Mouse (Mus musculus) heart, adult 8-10 months (tissue): ENCODE results near the gene Cipc. TPM values are rescaled to one million over a fixed set of nuclear protein-coding genes. Genes with fewer than 3 reads are reported as not detected.

Source experiments
- DNase-seq: peaks from one replicate; pipeline ENCODE4 v3.0.0; 2022; ENCODE audit warnings: low spot score
- total RNA-seq, 4 experiments: library from RNA; stranded (reverse); gene quantifications; 2 replicates each; pipeline ENCODE4 v1.2.4; 2022

Cipc gene
- 10 to 100 TPM; 42.4 to 53.8 (median 48.3) TPM for total RNA-seq

DNA sequence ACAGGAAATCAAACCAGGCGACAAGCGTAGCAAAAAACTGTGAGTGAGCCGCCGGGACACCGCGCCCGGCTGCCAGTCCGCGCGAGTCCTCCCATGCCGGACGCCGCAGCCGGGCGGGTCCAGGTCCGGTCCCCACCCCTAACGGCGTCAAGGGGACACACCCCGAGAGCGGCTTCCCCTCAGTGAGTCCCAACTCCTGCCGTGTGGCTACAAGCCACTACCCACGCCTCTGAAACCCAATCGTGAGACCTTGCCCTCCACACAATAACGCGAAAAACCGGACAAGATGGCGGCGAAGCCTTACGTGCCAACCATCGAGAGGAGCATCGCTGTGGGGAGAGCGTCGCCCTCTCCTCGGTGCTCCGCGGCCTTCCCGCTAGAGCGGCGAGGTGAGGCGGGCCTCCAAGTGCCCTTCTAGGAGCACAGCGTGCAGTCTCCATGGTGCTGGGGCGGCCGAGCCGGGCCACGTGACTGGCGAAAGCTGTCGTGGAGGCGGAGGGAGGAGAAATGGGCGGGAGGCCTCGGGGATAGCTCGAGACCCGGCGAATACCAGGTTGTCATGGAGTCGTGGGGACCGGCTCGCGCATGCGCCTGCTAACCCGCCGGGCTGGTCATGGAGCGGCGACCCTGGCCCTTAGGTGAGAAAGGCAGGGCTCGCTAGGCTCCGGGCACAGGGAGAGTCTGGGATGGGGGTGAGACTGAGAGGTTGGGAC lies at the start of gene Cipc:
TSS of gene Cipc (plus strand) at position 182 of the 713 bp plus-strand sequence.
- peak; percentile 98 for DNase-seq

DNA sequence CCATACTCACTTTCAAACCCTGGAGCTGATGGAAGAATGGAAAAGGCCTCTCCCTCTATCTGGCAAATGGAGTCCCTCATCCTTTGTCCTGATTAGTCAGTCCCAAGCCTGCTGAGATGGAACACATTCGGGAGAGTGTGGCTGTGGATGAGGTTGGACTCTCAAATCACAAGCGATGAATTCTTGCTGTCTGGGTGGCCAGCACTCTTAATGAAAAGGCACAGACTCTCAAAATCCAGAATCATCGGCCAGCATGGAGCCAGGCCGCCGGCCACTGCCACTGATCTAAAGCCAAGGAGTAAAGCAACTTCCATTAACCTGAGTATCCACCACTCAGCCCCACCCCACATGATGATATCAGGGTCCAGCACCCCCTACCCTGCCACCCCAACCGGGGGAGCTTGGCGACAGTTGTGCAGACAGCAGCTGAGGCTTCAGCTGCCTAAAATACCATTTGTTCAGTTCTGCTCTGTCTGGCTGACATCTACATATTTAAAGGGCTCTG lies 49.0 kb upstream of the Cipc start:
- no peak for DNase-seq

DNA sequence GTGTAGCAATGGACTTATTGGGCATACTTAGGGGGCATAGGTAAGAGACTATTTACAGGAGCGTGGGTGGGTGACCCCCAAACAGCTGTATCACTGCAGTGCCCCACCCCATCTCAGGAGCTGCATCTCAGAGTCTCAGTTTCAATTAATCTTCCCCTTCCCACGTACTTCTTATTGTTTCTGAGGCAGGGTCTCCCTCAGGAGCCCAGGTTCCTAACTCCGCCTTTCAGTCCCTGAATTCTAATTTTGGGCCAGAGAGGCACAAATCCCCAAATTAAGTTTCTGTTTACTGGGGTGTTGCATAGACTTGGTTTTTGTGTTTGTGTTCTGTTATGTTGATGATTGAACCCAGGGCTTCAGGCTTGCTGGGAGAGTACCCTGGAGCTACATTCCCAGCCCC lies 48.4 kb upstream of the Cipc start:
- DNase-seq = no peak

DNA sequence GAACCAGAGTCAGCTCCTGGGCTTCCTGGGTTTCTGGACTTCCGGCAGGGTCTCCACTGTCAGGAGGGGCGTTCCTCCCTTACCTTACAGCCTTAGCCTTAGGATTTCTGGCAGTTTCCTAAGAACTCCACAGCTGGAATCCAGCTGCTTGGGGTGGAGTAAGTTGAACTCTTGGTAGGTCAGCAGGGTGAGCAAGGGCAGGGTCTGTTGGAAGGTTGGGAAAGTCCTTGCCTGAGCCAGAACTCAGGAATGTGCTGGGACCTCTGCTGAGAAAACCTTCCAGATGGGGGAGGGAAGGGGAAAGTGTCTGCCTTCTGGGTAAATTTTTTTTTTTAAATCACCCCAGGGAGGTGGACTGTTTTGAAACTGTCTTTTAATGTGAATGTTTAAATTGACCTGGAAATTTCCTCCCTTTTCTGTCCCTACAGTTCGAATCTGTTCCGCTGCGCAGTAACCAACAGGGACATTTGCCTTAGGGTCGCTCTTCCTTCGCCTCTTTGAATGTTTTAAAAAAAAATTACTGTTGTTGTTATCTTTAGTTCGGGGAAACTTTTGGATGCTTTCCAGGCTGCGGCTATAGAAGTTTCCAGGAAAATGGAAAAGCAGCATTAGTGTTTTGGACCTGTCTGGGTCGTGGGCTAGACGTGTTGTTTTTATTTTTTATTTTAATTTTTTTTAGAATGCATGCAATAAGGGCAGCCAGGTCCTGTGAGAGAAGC lies 47.2 kb upstream of the Cipc start:
- peak; percentile 72 for DNase-seq

DNA sequence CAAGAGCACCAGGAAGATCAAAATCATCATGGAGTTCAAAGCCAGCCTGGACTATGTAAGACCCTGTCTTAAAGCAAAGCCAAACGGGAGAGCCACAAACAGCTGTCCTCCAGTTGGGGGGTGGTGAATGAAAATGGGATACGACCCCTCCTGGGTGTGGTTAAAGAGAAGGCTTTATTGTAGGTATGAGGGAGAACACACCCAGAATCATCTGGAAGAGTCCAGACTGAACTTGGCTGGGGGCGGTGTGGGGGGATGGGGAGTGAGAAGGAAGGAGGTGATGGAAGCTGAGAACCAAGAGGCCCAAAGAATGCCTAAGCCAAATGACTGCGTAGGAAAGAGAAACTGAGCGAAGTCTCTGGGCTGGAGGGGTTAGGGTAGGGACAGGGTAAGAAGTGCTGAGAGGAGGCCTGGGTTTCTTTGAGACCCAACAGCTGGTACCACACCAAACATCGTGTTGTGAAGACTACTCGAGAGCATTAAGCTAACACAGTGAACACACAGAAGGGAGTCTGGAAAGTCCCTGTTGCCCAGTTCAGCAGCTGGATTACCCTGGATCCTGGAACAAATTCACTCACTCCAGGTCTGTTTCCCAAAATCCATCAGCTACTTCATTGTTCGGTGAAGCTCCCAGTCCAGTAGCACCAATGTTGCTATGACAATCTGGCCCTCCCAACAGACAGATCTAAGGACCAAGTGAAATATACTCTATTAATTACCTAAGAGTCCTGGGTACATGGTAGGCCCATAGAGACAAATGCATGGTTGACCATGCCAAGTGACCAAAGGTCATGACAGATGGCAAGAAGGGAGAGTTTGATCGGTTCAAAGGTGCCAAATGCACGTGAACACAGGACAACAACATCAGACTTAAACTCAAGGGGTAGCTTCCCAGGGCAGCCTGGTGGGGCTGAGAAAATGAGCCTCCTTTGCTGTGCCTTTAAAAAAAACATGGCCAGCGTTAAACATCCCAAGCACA lies 42.7 kb upstream of the Cipc start:
- no peak for DNase-seq

DNA sequence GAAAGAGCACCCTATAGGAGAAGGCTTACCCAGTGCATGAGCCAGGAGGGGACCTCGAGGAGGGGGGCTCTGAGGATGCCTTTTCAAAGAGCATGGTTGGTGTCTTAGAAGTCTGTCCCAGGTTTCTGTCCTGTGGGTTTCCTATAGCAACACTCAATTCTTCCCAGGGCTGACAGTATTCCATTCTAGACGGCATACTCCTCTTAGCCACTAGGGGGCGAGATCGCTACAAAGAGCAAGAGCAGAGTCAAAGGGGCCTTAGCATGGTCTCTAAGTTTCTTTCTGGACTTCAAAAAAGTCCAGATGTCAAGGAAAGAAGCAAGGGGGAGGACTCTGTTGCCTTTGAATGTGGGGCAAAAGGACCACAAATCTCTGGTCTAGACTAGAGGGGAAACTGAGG lies 41.6 kb upstream of the Cipc start:
- DNase-seq = peak; percentile 63

DNA sequence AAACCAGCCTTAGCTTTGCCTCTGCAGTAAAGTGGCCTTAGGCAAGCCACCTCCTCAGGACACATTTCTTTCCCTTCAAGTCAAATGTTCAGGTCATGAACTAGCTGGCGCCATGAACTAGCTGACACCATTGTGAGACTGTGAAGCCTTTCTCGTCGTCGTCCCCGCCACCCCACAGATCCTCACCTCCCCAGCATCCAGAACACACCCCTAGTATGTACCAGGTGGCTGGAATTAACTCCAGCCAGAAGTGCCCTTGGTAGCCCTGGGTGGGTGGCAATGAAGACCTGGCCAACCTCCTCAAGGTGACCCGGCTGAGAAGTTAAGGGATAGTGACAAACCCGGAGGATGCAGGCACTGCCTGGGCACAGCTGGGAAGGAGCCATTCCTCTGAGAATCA lies 41.0 kb upstream of the Cipc start:
- DNase-seq = no peak

DNA sequence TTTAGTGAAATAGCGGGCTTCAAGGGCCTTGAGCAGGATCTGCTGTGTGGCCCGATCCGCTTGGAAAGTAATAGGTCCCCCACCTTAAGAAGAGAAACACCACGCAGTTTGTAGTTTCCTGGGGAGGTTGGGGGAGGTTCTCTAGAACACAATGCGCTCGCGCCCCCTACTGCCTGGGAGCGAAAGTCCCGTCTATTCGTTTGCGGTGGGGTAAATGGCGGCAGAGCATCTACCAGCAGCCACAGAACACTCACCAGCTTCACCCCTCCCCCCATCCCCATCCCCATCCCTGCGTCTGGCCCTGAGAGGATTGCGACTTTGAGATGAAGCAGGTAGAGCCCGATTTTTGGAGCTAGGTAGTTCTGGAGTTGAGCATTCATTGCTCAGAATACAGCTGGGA lies 40.4 kb upstream of the Cipc start:
- peak; percentile 92 for DNase-seq

DNA sequence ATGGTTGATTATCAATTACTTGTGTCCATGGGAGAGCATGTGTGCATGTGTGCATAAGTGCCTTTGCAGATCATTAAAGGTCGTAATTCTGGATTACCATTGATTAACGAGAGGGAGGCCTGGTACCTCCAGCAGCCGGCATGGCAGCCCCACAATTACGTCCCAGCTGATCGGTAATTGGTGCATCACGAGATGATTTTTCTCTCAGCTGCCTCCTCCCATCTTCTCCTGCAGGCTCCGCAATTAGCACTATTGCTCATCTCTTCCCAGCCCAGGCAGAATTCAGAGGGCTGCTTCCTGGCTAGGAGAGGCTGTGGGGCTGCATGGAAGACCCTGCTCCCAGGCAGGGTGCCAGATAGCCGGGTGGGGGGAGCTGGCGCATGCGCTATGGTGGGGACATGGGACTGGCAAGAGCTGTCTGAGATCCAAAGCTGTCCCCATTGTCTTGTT lies 35.3 kb upstream of the Cipc start:
- no peak for DNase-seq

DNA sequence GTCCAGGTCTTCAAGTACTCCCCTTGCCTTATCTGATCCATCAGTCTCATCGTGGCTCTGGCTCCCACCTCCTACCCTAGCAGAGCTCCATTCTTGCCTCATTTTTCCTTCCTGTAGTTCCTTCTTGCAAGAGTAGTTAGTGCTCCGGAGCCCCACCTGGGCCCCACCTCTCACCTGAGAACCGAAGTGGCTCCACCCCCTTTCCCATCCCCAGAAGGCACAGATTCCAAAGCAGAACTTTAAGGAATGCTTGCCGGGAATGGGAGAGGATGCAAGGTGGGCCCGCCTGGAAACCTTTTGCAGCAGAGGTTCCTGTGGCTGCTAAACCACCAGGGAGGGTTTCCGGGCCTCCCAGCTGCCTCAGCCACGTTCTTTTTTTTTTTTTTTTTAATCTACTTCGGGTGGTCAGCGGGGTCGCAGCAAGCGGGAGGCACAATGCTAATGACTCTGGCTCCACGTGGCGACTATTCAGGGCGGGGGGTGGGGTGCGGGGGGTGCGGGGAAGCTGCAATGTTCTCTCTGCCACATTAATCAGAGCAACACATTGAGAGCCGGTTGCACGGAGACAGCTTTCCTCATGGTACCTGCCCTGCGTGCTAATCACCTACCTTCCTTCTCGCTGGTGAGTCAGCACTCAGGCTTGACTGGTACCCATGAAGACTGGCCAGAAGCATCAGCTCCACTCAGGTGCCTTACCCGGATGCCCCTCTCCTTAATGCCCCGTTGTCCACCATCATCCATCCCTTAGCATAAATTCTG lies 34.3 kb upstream of the Cipc start:
- DNase-seq = no peak

DNA sequence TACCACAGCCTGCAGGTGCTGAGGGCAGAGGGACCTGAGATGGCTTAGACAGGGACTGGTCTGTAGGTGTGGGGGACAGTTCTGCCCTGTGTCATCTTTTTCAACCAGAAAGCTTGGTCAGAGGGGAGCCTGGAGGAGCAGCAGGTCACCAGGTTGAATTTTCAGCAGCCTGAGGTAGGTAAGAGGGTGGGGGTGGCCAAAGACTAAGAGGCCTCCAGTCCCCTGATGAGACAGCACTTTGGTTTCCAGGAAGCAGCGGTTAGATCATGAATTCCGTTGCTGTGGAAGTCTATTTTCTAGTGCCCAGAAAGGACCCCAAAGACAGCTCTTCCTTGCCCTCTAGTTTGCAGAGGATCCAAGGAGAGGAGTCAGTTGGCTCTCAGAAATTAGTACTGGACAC lies 32.5 kb upstream of the Cipc start:
- DNase-seq = no peak

DNA sequence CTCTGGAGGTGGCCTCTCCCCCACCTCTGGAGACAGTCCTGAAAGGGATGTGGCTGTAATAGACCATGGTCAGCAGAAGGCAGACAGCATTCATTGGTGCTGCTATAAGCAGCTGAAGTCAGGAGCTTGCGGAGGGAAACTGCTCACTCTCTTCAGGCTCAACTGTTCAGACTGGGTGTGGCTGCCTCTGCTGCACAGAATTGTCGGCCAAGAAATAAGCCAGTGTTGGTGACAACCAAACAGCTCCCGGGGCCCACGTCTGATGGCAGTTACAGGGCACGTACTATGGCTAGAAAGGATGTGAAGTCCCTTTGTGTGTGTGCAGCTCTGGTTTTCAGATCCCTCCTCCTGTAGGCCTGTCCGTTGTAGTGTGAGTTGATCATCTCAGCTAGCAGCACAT lies 32.1 kb upstream of the Cipc start:
- DNase-seq = no peak

DNA sequence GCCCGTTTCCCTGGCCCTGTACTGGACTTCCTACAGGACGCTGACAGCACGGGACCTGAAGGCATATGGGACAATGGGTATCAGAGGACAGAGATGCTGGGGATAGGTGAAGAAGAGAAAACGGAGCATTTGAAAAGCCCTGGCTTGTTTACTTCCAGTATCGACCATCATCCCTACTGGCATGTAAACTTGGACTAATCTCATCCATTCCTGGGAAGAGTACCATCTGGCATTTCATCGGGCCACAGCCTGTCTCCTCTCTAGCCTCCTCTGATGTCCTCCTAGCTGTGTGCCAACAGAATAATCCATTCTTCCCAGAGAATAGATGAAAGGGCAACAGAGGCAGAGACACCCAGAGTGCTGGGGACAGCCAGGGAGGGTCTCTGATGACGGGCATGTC lies 31.2 kb upstream of the Cipc start:
- no peak for DNase-seq

DNA sequence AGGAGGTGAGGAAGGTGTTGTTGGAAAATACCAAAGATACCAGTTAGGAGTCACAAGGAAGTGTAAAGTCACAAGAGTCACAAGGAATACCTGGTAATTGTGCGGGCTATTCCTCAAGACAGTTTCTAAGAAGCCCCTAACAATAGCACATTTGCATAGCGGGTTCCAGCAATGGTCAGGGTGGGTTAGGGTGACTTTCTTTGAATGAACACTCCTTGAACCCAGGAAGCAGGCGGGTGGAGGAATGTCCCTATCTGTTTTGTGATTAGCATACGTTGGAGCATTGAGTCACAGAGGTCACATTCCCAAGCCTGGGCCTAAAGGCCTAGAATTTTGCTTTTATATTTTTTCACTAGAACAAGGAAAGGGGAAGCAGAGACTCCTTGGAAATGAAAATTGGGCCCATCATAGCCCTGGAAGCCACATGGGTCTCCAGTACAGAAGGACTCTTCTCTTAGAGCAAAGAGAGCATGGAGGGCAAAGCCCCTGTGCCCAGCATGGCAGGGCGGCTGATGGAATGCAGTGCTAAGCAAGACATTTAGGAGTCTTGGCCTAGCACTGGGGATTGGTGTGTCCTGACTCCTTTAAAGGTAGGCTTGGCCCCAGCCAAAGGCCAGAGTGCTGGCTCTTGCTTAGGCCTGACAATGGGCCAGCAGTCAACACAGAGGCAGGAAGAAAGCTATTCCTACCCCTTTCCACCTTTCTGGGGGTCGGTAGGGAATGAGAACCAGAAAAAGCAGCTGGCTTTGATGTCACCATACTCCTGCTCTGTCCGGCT lies 29.9 kb upstream of the Cipc start:
- DNase-seq = no peak

DNA sequence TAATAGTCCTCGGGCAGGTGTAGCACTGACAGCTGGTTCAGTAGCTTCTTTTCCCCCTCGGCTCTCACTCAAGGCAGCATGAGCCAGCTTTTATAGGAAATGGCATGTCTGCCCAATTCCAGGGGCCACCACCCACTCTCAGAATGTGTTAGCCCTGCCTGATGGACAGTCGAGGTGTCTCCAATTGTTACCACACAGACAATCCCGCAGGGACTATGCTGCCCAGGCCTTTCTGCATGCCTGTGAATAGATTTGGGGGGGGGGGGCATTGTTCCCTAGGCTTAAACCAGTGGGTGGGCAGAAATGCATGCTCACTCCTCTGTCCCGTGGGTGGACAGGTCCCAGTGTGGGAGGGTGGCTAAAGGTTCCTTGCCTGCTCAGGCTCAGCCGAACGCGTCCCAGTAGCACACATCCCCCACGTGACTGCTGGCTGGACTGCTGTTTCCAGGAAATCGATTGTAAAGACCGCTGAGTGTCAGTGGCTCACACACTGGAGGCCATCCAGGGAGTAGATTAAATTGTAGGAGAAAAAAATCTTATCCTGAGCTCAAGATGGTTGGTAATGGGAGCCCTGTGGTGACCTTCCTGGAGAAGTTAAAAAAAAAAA lies 28.4 kb upstream of the Cipc start:
- no peak for DNase-seq

DNA sequence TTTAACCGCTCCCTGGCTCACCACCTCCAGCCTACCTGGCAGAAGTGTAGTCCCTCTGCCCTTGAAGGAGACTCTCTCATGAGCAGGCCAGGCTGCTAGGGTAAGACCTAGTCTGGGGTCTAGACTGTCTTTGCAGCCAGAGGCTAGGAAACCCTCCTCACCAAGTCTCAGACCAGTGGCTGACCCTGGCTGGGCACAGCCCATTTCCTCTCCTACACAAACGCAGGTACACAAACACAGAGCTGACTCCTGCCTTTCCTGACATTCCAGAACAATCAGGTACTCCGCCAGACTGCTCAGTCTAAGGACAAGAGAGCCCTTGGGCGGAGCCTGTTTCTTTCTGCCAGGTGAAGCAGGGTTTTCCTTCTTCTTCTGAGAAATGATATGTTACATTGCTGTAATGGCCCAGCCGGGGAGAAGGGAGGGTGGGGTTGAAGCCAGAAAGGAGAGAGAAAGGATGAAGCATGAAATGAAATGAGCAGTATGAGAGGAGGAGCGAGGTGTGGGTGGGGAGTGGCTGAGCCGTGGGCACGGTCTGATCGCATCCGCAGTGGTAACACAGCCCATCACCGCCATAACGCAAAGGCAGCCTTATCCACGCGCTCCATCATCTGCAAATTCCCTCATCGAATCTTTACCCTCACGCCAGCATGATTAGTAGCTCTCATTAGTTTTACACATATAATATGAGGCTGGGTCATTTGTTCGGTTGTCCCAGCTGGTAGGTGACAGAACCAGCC lies 27.7 kb upstream of the Cipc start:
- no peak for DNase-seq

DNA sequence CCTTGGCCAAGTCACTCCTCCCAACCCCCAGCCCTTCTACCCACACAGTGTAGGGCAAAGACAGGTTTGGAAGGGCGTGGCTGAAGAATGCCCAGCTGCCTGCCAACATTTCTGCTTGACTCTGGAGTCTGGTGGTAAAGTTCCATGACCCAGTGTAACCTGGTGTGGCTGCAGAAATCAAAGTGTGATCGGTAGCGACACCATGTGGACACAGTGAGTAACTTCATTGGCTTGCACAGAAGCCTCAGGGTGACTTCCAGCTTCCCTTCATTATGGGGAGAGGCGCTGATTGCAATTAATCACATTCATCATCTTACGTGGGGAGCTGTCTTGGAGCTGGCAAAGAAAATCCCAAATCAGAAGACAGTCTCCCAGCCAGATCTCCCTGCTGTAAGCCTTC lies 23.0 kb upstream of the Cipc start:
- DNase-seq = peak; percentile 88

DNA sequence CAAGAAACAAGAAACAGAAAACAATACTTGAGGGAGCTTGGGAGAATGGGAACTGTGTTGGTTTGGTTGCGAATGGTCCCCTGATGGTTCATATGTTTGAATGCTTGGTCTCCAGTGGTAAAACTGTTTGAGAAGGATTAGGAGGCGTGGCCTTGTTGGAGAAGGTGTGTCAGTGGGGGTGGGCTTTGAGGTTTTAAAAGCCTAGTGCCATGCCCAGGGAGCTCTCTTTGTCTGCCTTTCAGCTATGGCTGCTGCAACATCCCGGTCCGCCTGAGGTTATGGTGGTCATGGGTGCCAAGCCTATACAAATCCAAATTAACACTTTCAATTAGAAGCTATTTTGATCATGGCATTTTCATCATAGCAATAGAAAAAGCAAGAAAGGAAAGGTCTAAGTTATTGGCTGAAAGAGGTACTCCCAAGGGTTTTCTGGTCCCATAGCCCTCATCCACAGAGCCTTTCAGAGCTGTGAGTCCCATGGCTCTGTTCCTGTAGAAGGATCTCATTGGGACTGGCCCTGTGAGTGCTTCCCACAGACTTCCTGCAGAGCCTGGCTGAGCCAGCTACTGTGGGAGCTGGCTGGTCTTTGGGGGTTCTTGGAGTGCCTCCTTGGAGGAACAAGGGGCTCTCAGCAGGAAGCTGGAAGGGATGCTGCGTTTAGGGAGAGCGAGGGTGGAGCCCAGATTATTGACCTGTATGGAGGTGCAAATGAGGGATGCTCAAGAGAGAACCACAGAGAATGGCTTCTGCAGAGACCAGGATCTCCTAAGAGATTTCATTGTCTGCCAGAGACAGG lies 15.7 kb upstream of the Cipc start:
- DNase-seq = no peak
